Mouse (Mus musculus) lung, embryonic 14.5 days (tissue): ENCODE data around the gene Dlgap1. TPM values are rescaled to one million over a fixed set of nuclear protein-coding genes. Genes with fewer than 3 reads are reported as not detected.

ENCODE experiments used
- ATAC-seq: fragments of 200-750 bp; cut with Nextera tagmentation; 2 replicates; pipeline ENCODE4 v1.8.0; 2017; ENCODE audit warnings: mild to moderate bottlenecking, moderate TSS enrichment, moderate library complexity; ENCODE audit not compliant: insufficient read depth
- DNase-seq: peaks from one replicate; pipeline ENCODE4 v3.0.0-alpha.2; 2015
- H3K27ac ChIP-seq: fragments of 300-500 bp; sonication (generic); 2 replicates; pipeline ENCODE4 v1.5.1; 2014; ENCODE audit warnings: low read depth, mild to moderate bottlenecking, moderate library complexity
- H3K27me3 ChIP-seq: fragments of 300-500 bp; sonication (generic); 2 replicates; pipeline ENCODE4 v1.6.1; 2014; ENCODE audit warnings: low read length, control low read depth; ENCODE audit not compliant: insufficient read depth
- H3K36me3 ChIP-seq: fragments of 300-500 bp; sonication (generic); 2 replicates; pipeline ENCODE4 v1.6.1; 2014; ENCODE audit warnings: control low read depth; ENCODE audit not compliant: insufficient read depth
- H3K4me1 ChIP-seq: fragments of 300-500 bp; sonication (generic); 2 replicates; pipeline ENCODE4 v1.6.1; 2014; ENCODE audit warnings: antibody characterized with exemption, control low read depth; ENCODE audit not compliant: insufficient read depth
- H3K4me2 ChIP-seq: fragments of 300-500 bp; sonication (generic); 2 replicates; pipeline ENCODE4 v1.6.1; 2014; ENCODE audit warnings: mild to moderate bottlenecking
- H3K4me3 ChIP-seq: fragments of 300-500 bp; sonication (generic); 2 replicates; pipeline ENCODE4 v1.5.1; 2014; ENCODE audit warnings: low read depth, low read length
- H3K9ac ChIP-seq: fragments of 300-500 bp; sonication (generic); 2 replicates; pipeline ENCODE4 v1.6.1; 2014
- H3K9me3 ChIP-seq: fragments of 300-500 bp; sonication (generic); 2 replicates; pipeline ENCODE4 v1.6.1; 2016; ENCODE audit warnings: low read depth, low read length, control low read depth
- CTCF ChIP-seq: IDR thresholded peaks from 2 replicates; pipeline ENCODE4 v1.5.1; 2016; ENCODE audit warnings: antibody characterized with exemption, low read depth
- WGBS: fragments of 180-500 bp; shearing (Covaris S2); extraction: QIAGEN DNeasy Blood & Tissue Kit; methylation state at CpG from one replicate; pipeline ENCODE4 v1.1.7; 2014; 5-methylcytosine and 5-hydroxymethylcytosine counted together
- polyA plus RNA-seq: library from polyadenylated mRNA; unstranded; fragments of >200 nt; fragmentation: Nextera tagmentation; extraction: Ambion mirVana; gene quantifications from 2 replicates; pipeline ENCODE4 v1.2.1, GENCODE M21; 2014

Dlgap1 gene
- polyA plus RNA-seq, 1 experiment from 2014 or later: 1.1 TPM

- H3K27ac ChIP-seq: no peak overlapping the region
- 51% methylated on average over 3 of the region's 3 CpGs for WGBS
- no peak for ATAC-seq
Measured at GRCm38 (mm10) chr17:70661382-70661781, 692.5 kb downstream of the Dlgap1 start.

DNA sequence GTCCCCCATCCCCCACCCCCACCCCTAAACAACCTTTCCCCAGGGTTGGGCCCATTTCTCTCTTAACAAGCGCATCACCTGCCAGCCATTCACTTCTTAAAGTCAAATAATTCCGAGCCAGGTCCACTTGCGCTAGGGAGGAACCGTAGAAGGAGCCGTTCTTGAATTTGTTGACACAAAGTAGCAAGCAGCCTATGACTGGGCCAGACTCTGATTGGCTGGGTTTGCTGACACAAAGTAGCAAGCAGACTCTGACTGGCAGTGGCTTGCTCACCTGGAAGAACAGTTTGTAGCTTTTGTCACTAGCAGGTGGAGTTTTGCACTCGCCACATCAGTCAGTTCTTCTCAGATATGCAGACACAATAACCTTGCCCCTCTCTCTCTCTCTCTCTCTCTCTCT, 695.1 kb downstream of the Dlgap1 start:
- DNase-seq (peak; percentile 3), ATAC-seq (no peak)
- no peak overlapping the region for H3K4me3 ChIP-seq
- 52% methylated on average over 6 of the region's 6 CpGs for WGBS
- no peak for TF ChIP-seq CTCF
- no peaks in the 10 kb centered on the region for H3K27me3 ChIP-seq
- H3K9ac ChIP-seq: no peak overlapping the region
- no peaks in the 10 kb centered on the region for H3K36me3 ChIP-seq
- no peak overlapping the region for H3K4me2 ChIP-seq
- H3K9me3 ChIP-seq: no peaks in the 10 kb centered on the region
- H3K27ac ChIP-seq: no peak overlapping the region
- no peaks in the 10 kb centered on the region for H3K4me1 ChIP-seq

More at GRCm38 (mm10) chr17:70661382-70661781, 692.5 kb downstream of the Dlgap1 start:
- no peak overlapping the region for H3K4me2 ChIP-seq
- H3K4me3 ChIP-seq: no peak overlapping the region
- no peaks in the 10 kb centered on the region for H3K4me1 ChIP-seq
- H3K9me3 ChIP-seq: no peaks in the 10 kb centered on the region
- no peak for TF ChIP-seq CTCF
- no peaks in the 10 kb centered on the region for H3K36me3 ChIP-seq
- no peak overlapping the region for H3K9ac ChIP-seq
- no peak for DNase-seq
- no peaks in the 10 kb centered on the region for H3K27me3 ChIP-seq

DNA sequence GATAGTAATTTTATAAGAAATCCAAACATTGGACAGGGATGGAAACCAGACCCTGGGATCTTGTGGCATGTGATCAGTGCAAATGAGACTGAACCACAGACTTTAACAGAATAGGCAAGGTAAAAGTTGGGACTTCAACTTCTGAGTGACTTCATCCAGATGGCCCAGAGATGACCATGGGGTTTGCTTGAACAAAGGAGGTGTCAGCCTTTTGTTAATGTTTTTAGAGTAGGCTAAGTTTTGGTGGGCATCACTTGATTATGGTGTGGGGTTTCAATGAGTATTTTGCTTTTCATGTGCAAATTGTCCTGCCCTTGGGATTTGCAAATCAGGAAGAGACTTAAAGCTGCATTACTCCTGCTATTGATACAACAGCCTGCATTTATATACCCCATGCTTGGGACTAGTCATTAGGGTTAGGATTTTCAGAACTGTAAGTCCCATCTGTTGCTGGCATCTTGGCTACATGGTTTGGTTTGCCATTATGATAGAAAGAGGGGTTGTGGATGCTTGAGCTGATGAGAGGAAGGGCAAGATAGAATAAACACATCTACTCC, 695.7 kb downstream of the Dlgap1 start:
- no peak for DNase-seq

DNA sequence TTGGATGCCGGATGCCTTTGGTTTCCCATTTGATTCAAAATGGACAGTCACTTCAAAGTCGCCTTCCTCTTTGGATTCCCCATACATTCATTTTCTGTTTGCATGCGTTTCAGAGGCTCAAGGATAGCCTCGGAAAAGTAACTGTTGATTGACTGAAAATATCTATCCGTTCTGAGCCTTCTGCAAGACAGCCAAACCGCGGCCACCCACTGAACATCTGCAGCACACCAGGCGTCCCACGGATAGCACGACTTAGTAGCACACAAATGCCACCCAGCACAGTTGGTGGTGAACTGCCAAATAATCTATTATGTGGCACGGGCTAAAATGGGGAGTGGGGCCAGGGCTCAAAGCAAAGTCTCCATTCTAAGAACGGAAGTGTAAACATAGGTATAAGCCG, 705.1 kb downstream of the Dlgap1 start:
- H3K27me3 ChIP-seq: no peaks in the 10 kb centered on the region
- TF ChIP-seq CTCF: no peak
- 81% methylated on average over 13 of the region's 13 CpGs for WGBS
- no peak overlapping the region for H3K4me2 ChIP-seq
- no peaks in the 10 kb centered on the region for H3K9me3 ChIP-seq
- no peak overlapping the region for H3K4me3 ChIP-seq
- ATAC-seq (no peak), DNase-seq (no peak)
- H3K4me1 ChIP-seq: no peaks in the 10 kb centered on the region
- no peak overlapping the region for H3K9ac ChIP-seq
- no peaks in the 10 kb centered on the region for H3K36me3 ChIP-seq
- H3K27ac ChIP-seq: no peak overlapping the region

More for the DNA sequence above, 695.7 kb downstream of the Dlgap1 start:
- Histone ChIP-seq H3K36me3 (no peaks in the 10 kb centered on the region), H3K27ac (no peak overlapping the region), H3K27me3 (no peaks in the 10 kb centered on the region), H3K9me3 (no peaks in the 10 kb centered on the region), H3K4me1 (no peaks in the 10 kb centered on the region), H3K9ac (no peak overlapping the region), H3K4me2 (no peak overlapping the region), H3K4me3 (no peak overlapping the region)
- TF ChIP-seq CTCF: no peak
- no peak for ATAC-seq

- no peak for TF ChIP-seq CTCF
- Histone ChIP-seq H3K9me3 (no peaks in the 10 kb centered on the region), H3K27me3 (no peaks in the 10 kb centered on the region), H3K36me3 (no peaks in the 10 kb centered on the region), H3K4me3 (no peak overlapping the region), H3K4me2 (no peak overlapping the region), H3K4me1 (no peaks in the 10 kb centered on the region), H3K27ac (no peak overlapping the region), H3K9ac (no peak overlapping the region)
- 47% methylated on average over 2 of the region's 2 CpGs for WGBS
- ATAC-seq (no peak), DNase-seq (no peak)
Measured at GRCm38 (mm10) chr17:70676522-70676921, 707.6 kb downstream of the Dlgap1 start.

DNA sequence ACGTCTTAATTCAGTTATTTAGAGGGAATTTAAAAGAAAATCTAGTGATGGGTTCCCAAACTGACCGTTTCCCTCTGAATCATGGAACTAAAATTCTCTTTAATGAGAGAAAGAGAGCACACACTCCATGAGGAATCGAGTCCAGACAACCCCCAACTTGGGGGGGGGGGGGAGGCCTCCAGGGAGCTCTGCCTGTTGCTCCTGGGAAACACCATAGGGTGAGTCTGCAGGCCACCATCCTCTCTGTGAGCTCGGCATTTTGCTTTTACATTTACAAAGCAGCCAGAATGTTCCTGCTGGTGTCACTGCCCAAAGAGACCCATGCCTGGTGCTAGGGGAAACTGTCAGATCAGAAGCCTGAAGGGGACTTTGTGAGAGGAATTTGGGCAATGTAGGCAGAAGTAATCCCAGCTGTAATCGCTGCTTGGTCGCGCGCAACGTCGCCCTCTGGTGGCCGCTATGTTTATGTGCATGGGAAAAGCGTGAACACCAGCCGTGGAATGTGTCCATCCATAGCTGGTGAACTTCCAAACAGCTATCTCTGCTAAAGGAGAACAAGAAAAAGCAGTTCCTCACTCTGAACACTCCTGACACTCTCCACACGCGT, 714.8 kb downstream of the Dlgap1 start:
- no peaks in the 10 kb centered on the region for H3K27me3 ChIP-seq
- H3K9me3 ChIP-seq: no peaks in the 10 kb centered on the region
- H3K4me3 ChIP-seq: no peak overlapping the region
- 13% methylated on average over 15 of the region's 15 CpGs for WGBS
- H3K36me3 ChIP-seq: no peaks in the 10 kb centered on the region
- no peaks in the 10 kb centered on the region for H3K4me1 ChIP-seq
- ATAC-seq: peak; percentile 68
- DNase-seq: peak; percentile 88
- TF ChIP-seq CTCF: peak; percentile 97
- no peak overlapping the region for H3K27ac ChIP-seq
- H3K9ac ChIP-seq: no peak overlapping the region
- no peak overlapping the region for H3K4me2 ChIP-seq

- Histone ChIP-seq H3K4me1 (no peaks in the 10 kb centered on the region), H3K36me3 (no peaks in the 10 kb centered on the region), H3K27me3 (no peaks in the 10 kb centered on the region), H3K9ac (no peak overlapping the region), H3K27ac (no peak overlapping the region), H3K9me3 (no peaks in the 10 kb centered on the region), H3K4me2 (no peak overlapping the region), H3K4me3 (no peak overlapping the region)
- no peak for ATAC-seq
- WGBS: 81% methylated on average over 6 of the region's 6 CpGs
- no peak for TF ChIP-seq CTCF
- no peak for DNase-seq
Measured at GRCm38 (mm10) chr17:70690174-70690573, 721.3 kb downstream of the Dlgap1 start.

DNA sequence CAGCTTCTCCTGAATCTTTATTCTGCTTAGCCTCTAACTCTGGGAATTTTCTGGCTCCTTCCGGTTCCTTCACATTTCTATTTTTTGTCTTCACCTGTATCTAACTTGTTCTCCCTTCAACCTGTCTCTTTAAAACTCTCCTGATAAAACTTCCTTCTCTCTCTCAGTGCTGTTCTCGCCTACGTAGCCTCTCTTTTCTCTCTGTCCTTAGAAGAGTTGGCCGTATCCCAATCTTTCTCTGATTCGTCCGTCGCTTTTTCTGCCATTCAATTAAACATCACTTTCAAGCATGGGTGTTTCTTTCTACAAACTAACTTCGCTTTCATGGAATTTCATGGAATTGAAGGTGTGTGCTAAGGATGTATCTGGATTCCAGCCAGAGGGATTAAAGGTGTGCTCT, 721.7 kb downstream of the Dlgap1 start:
- H3K27me3 ChIP-seq: no peaks in the 10 kb centered on the region
- DNase-seq: no peak
- no peak overlapping the region for H3K4me2 ChIP-seq
- no peak for TF ChIP-seq CTCF
- no peaks in the 10 kb centered on the region for H3K36me3 ChIP-seq
- no peaks in the 10 kb centered on the region for H3K9me3 ChIP-seq
- 77% methylated on average over 8 of the region's 8 CpGs for WGBS
- no peak overlapping the region for H3K27ac ChIP-seq
- H3K4me3 ChIP-seq: no peak overlapping the region
- no peaks in the 10 kb centered on the region for H3K4me1 ChIP-seq
- no peak for ATAC-seq
- H3K9ac ChIP-seq: no peak overlapping the region
